9 mouse cellular contexts compared by ENCODE assay signal in the genomic region with DNA sequence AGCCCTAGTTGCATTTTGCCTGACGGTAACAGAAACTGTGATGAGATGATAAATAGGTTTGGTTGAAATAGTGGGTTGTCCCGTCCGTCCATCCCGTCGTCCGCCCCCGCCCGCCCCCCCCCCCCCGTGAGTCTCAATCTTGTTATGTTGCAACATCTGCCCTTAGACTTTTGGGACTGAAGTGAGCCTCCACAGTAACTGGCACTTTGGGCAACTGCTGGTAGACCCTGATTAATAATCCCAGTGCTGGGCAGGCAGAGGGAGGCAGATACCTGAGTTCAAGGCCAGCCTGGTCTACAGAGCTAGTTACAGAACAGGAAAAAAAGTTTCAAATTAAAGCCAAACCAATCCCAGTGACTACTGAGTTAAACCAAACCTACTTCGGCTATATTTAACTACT. TPM values are rescaled to one million over a fixed set of nuclear protein-coding genes. Genes with fewer than 3 reads are reported as not detected.
A peak's percentile ranks its signal among the peaks of the same experiment; 100 is the strongest.
DNase-seq lines count a peak whose midpoint lies in the region; ATAC-seq and TF ChIP-seq lines count a peak whose summit lies in the region.
"Had no signal": no experiment of that assay in that cellular context is flagged by ENCODE, and none has a peak within 500 bp of the region (broad histone marks: within the 10 kb centered on the region; RNA-seq: fewer than 3 reads in every experiment).

No protein-coding gene starts in this region.

- H3K36me3 ChIP-seq in spleen, adult 2 months (ENCODE audit: control insufficient read depth, insufficient read depth, low read length) = no peaks in the 10 kb centered on the region
- no peaks in the 10 kb centered on the region; the same call in 1 of the 2 replicates for H3K36me3 ChIP-seq in liver, embryonic 11.5 days (ENCODE audit: control insufficient read depth, insufficient read depth, low read length)

- H3K9me3 ChIP-seq in liver, embryonic 11.5 days (ENCODE audit: control insufficient read depth, low read length) = no peaks in the 10 kb centered on the region

- H3K27me3 ChIP-seq in spleen, adult 2 months (ENCODE audit: control insufficient read depth, insufficient read depth, low read length) = no peaks in the 10 kb centered on the region
- no peaks in the 10 kb centered on the region for H3K27me3 ChIP-seq in liver, embryonic 11.5 days (replicated peaks; ENCODE audit: control insufficient read depth, insufficient read depth, low read length)

- H3K9ac ChIP-seq in liver, embryonic 11.5 days (ENCODE audit: low read depth, low read length) = peak overlapping the region; percentile 53; the same call in 1 of the 2 replicates

- DNase-seq in adrenal gland, adult 2 months = peak; percentile 12
- DNase-seq in adrenal gland, postnatal 36 days = no peak
- no peak for DNase-seq in spleen, adult 2 months (ENCODE audit: low read depth in 1 of 2, low spot score in 2 of 2)
- no peak for DNase-seq in spleen, adult 18-20 months
- no peak for DNase-seq in liver, embryonic 11.5 days (ENCODE audit: low spot score)
- no peak for DNase-seq in ovary, postnatal 14 days (ENCODE audit: low spot score)
- DNase-seq in retina, postnatal 1 day = no peak
- DNase-seq: cerebellum, adult 8-10 months had no signal

- no peak for ATAC-seq in liver, embryonic 11.5 days (replicated peaks; ENCODE audit: low FRiP score)
- no peak for ATAC-seq in activated CD4-positive, CD25-positive, alpha-beta regulatory T cell, adult 4 months

- no peak overlapping the region for H3K27ac ChIP-seq in spleen, adult 2 months (ENCODE audit: insufficient read depth, low read length)
- H3K27ac ChIP-seq in liver, embryonic 11.5 days (ENCODE audit: low read depth, low read length) = no peak overlapping the region

- TF ChIP-seq CTCF in spleen, adult 2 months (IDR thresholded peaks at IDR 0.05; ENCODE audit: extremely low read depth, insufficient read depth, insufficient read length, insufficient replicate concordance) = no peak

- peak overlapping the region; percentile 13; the same call in 1 of the 2 replicates for H3K4me3 ChIP-seq in spleen, adult 2 months (ENCODE audit: extremely low read depth, insufficient read depth, insufficient read length)
- peak overlapping the region; percentile 98 for H3K4me3 ChIP-seq in liver, embryonic 11.5 days (ENCODE audit: low read depth, low read length)

- 18% methylated on average over 10 of the region's 10 CpGs for WGBS in spleen, adult 2 months
- 17% methylated on average over 10 of the region's 10 CpGs for WGBS in liver, embryonic 11.5 days

- no peak for TF ChIP-seq POLR2A in spleen, adult 2 months (IDR thresholded peaks at IDR 0.05; ENCODE audit: low read depth, low read length)

- H3K4me1 ChIP-seq in spleen, adult 2 months (ENCODE audit: control insufficient read depth, insufficient read depth, insufficient read length) = no peaks in the 10 kb centered on the region; the same call in 1 of the 2 replicates
- H3K4me1 ChIP-seq in liver, embryonic 11.5 days (replicated peaks; ENCODE audit: control insufficient read depth, insufficient read depth, low read length) = peaks cover 14% of the 10 kb centered on the region

- H3K4me2 ChIP-seq in liver, embryonic 11.5 days = peak overlapping the region; percentile 91

RNA-seq across cellular contexts. Expression of gene Taf3, which starts 1.1 kb away (rescaled TPM):
- total RNA-seq in adrenal gland, adult 2 months (2021) = 10 to 100 TPM; 10.6 to 13.3 TPM
- polyA plus RNA-seq in adrenal gland, adult 2 months (2012; rRNA removed) = 6.8 and 7.1 TPM in 2 replicates
- total RNA-seq in adrenal gland, postnatal 36 days (2021) = 10 to 100 TPM; 11.8 to 12.1 TPM
- polyA plus RNA-seq in spleen, adult 2 months (2012; rRNA removed) = 6.6 and 8.2 TPM in 2 replicates
- polyA plus RNA-seq in liver, embryonic 11.5 days (2014; fragmentation: Nextera tagmentation; extraction: Ambion mirVana) = 14.9 and 18.6 TPM in 2 replicates
- polyA plus RNA-seq in activated CD4-positive, CD25-positive, alpha-beta regulatory T cell, adult 4 months (2017; shearing (Covaris generic)) = 10 to 100 TPM; 13.6 to 15.6 TPM

RNA-seq across cellular contexts. Expression of gene Atp5c1, which starts 30.9 kb away (rescaled TPM):
- total RNA-seq in adrenal gland, adult 2 months (2021) = 100 to 1,000 TPM; 362 to 427 TPM
- 152 and 176 TPM in 2 replicates for polyA plus RNA-seq in adrenal gland, adult 2 months (2012; rRNA removed)
- total RNA-seq in adrenal gland, postnatal 36 days (2021) = 100 to 1,000 TPM; 357 to 442 TPM
- 107 and 116 TPM in 2 replicates for polyA plus RNA-seq in spleen, adult 2 months (2012; rRNA removed)
- 585 and 612 TPM in 2 replicates for polyA plus RNA-seq in liver, embryonic 11.5 days (2014; fragmentation: Nextera tagmentation; extraction: Ambion mirVana)
- 100 to 1,000 TPM; 659 to 745 TPM for polyA plus RNA-seq in activated CD4-positive, CD25-positive, alpha-beta regulatory T cell, adult 4 months (2017; shearing (Covaris generic))

RNA-seq across cellular contexts. Expression of gene Kin, which starts 30.9 kb away (rescaled TPM):
- total RNA-seq in adrenal gland, adult 2 months (2021) = 10 to 100 TPM; 13.3 to 18.0 TPM
- 0.83 and 0.88 TPM in 2 replicates for polyA plus RNA-seq in adrenal gland, adult 2 months (2012; rRNA removed)
- total RNA-seq in adrenal gland, postnatal 36 days (2021) = 10 to 100 TPM; 15.2 to 18.1 TPM
- 2.2 and 2.7 TPM in 2 replicates for polyA plus RNA-seq in spleen, adult 2 months (2012; rRNA removed)
- polyA plus RNA-seq in liver, embryonic 11.5 days (2014; fragmentation: Nextera tagmentation; extraction: Ambion mirVana) = 35.3 and 37.9 TPM in 2 replicates
- polyA plus RNA-seq in activated CD4-positive, CD25-positive, alpha-beta regulatory T cell, adult 4 months (2017; shearing (Covaris generic)) = 10 to 100 TPM; 28.1 to 34.7 TPM
